Mouse (Mus musculus) CH12.LX (cell line): ENCODE results near the gene Tbc1d2b.

Source experiments
- CHD2 ChIP-seq: IDR thresholded peaks from 2 replicates; pipeline ENCODE4 v1.6.1; 2011; ENCODE audit warnings: low read length, improper control_type of control experiment
- CTCF ChIP-seq, 2 experiments: IDR thresholded peaks in 1 of 2; conservative IDR thresholded peaks in 1 of 2; 2 replicates each; pipeline ENCODE4 v1.5.1; 2011 to 2012; ENCODE audit warnings: low read depth in 2 of 2, low read length in 2 of 2, improper control_type of control experiment in 1 of 2, inconsistent platforms in 1 of 2, mild to moderate bottlenecking in 1 of 2, moderate library complexity in 1 of 2
- E2F4 ChIP-seq: IDR thresholded peaks from 2 replicates; pipeline ENCODE4 v1.6.1; 2011; ENCODE audit warnings: low read depth, low read length, improper control_type of control experiment; ENCODE audit not compliant: insufficient replicate concordance
- ELF1 ChIP-seq: IDR thresholded peaks from 2 replicates; pipeline ENCODE4 v1.6.1; 2014; ENCODE audit warnings: low read depth, mild to moderate bottlenecking, inconsistent platforms, low read length, improper control_type of control experiment
- EP300 ChIP-seq: IDR thresholded peaks from 2 replicates; pipeline ENCODE4 v1.6.1; 2011; ENCODE audit warnings: low read length, improper control_type of control experiment
- JUN ChIP-seq: IDR thresholded peaks from 2 replicates; pipeline ENCODE4 v1.6.1; 2011; ENCODE audit warnings: low read depth, mild to moderate bottlenecking, low read length, improper control_type of control experiment, moderate library complexity; ENCODE audit not compliant: insufficient read depth
- NELFE ChIP-seq: IDR thresholded peaks from 2 replicates; pipeline ENCODE4 v1.6.1; 2011; ENCODE audit warnings: low read depth, low read length, improper control_type of control experiment
- POLR2A ChIP-seq: IDR thresholded peaks from 2 replicates; pipeline ENCODE4 v1.6.1; 2011; ENCODE audit warnings: low read depth, mild to moderate bottlenecking, improper control_type of control experiment, low read length
- POLR2AphosphoS2 ChIP-seq: IDR thresholded peaks from 2 replicates; pipeline ENCODE4 v1.6.1; 2011; ENCODE audit warnings: low read depth, low read length, improper control_type of control experiment
- RAD21 ChIP-seq: IDR thresholded peaks from 2 replicates; pipeline ENCODE4 v1.6.1; 2011; ENCODE audit warnings: low read depth, mild to moderate bottlenecking, low read length, improper control_type of control experiment, moderate library complexity
- USF1 ChIP-seq: IDR thresholded peaks from 2 replicates; pipeline ENCODE4 v1.6.1; 2014; ENCODE audit warnings: low read depth, mild to moderate bottlenecking, inconsistent platforms, low read length, improper control_type of control experiment

- TF ChIP-seq CTCF (conservative IDR thresholded peaks at IDR 0.05 in 1 of 2, IDR thresholded peaks at IDR 0.05 in 1 of 2; ENCODE audit: low read depth in 2 of 2, low read length in 2 of 2) (no peak), E2F4 (no peak), RAD21 (no peak), USF1 (no peak), EP300 (no peak), ELF1 (no peak), CHD2 (no peak), NELFE (no peak), POLR2A (no peak), JUN (no peak), POLR2AphosphoS2 (no peak)
These were observed 9.8 kb downstream of the Tbc1d2b start for GRCm38 (mm10) chr9:90260600-90261375.
